Mouse (Mus musculus) hindbrain, embryonic 10.5 days (tissue): ENCODE data around the gene Gm5458. TPM values are rescaled to one million over a fixed set of nuclear protein-coding genes. Genes with fewer than 3 reads are reported as not detected.
"Not testable (repeated sequence)": the region's sequence is repeated elsewhere in the genome, so short reads cannot be mapped to it uniquely, and the experiment has no call there.

ENCODE experiments used
- DNase-seq: peaks from one replicate; pipeline ENCODE4 v3.0.0-alpha.2; 2017; ENCODE audit warnings: low spot score
- H3K27ac ChIP-seq: fragments of 300-500 bp; sonication (generic); 2 replicates; pipeline ENCODE4 v1.5.1; 2016; ENCODE audit warnings: mild to moderate bottlenecking, moderate library complexity
- H3K27me3 ChIP-seq: fragments of 300-500 bp; sonication (generic); 2 replicates; pipeline ENCODE4 v1.6.1; 2016; ENCODE audit warnings: mild to moderate bottlenecking; ENCODE audit not compliant: poor library complexity, insufficient read depth, severe bottlenecking
- H3K36me3 ChIP-seq: fragments of 300-500 bp; sonication (generic); 2 replicates; pipeline ENCODE4 v1.6.1; 2016; ENCODE audit warnings: mild to moderate bottlenecking, moderate library complexity
- H3K4me1 ChIP-seq: fragments of 300-500 bp; sonication (generic); replicated peaks from 2 replicates; pipeline ENCODE4 v1.6.1; 2016; ENCODE audit warnings: mild to moderate bottlenecking
- H3K4me3 ChIP-seq: fragments of 300-500 bp; sonication (generic); 2 replicates; pipeline ENCODE4 v1.5.1; 2016; ENCODE audit warnings: mild to moderate bottlenecking, moderate library complexity
- H3K9me3 ChIP-seq: fragments of 300-500 bp; sonication (generic); 2 replicates; pipeline ENCODE4 v1.6.1; 2016; ENCODE audit warnings: mild to moderate bottlenecking, moderate library complexity
- WGBS: fragments of 180-500 bp; shearing (Covaris S2); methylation state at CpG from one replicate; pipeline ENCODE4 v1.1.7; 2016; 5-methylcytosine and 5-hydroxymethylcytosine counted together
- polyA plus RNA-seq: library from polyadenylated mRNA; unstranded; fragments of >200 nt; fragmentation: Nextera tagmentation; extraction: Ambion mirVana; gene quantifications from 2 replicates; pipeline ENCODE4 v1.2.1, GENCODE M21; 2016

The Gm5458 gene
- polyA plus RNA-seq, result not detected in 2 replicates

DNA sequence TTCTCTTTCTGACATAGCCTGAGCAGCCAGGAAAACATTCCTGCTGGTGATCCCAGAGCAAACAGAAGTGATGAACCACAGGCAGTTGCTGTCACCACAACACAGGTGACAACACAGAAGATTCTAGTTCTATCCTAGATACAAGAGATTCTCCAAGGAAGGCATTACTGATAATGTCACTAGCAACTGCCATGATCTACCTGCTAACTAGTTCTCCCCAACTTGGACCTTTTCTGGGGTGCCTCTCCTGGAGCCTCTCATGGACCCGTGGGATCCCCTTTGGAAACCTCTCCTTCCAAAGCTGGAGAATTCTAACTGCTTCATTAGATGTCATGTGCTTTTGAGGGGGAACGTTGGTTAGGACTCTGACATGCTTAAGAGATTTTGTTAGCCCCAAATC is at the start of gene Gm5458:
Gene Gm5458 (minus strand): TSS at position 101 of the 400 bp plus-strand sequence.
- DNase-seq, H3K4me3 ChIP-seq, H3K9me3 ChIP-seq, H3K4me1 ChIP-seq, H3K27ac ChIP-seq, H3K27me3 ChIP-seq, H3K36me3 ChIP-seq: not testable (repeated sequence)
- 80% methylated on average over 2 of the region's 2 CpGs for WGBS

DNA sequence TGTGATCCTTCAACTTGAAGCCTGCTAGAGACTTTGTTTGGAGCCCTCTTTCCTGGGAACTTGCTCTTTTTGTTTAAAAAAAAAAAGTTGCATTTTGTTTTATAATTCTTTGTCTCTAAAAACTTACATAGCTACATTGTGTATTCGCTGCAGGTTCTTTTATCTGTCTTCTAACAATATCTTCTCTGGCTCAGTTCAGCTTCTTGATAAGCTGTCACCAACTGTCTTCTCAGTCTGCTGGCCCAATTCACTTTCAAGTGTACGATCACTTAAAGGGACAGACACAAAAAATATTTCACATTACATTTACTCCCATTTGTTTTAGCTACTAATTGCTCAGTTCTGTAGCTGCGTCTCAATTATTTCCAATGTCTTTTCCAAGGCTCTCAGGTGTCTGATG is 43.9 kb upstream of the Gm5458 start:
- WGBS, result 88% methylated on average over 3 of the region's 3 CpGs
- DNase-seq, result no peak
- H3K4me3 ChIP-seq, result no peak overlapping the region
- no peaks in the 10 kb centered on the region for H3K9me3 ChIP-seq
- H3K4me1 ChIP-seq, result no peaks in the 10 kb centered on the region
- no peaks in the 10 kb centered on the region for H3K27me3 ChIP-seq
- H3K27ac ChIP-seq, result no peak overlapping the region
- H3K36me3 ChIP-seq, result no peaks in the 10 kb centered on the region

DNA sequence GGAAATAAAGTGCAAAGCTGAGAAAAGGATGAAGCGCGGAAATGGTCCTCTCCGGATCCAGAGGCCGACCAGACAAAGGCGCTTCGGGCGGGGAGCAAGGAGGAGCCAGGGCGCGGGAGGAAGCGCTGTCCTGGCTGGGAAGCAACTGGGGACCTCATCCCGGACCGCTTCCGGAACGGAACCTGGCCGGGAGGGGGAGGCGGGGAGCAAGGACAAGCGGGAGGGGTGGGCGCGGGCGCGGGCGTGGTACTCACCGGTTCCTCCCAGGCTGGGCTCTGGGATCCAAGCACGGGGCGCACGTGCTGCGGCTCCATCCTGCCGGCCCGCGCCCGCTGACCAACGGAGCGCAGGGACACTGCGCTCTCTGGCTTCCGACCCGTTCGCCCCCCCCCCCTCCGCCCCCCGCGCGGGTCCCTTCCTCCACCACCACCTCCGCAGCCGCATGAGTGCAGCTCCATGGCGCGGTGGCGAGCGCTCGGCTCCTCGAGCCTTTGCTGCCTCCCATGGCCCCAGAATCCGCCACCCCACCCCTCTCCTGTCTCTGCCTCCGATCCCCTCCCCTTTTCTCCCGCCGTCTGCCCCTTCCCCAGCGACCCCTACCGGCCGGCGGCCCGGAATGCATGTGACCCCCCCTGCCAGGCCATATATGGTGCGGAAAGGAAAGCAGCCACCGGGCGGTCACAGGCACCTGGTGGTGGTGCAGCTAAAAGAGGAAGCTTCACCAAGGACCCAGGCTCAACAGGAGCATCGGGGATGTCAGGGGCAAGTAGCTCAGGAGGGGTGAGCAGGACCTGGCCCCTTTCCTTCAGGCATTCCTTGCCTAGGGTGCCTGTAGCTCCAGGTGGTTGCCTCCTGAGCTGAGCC is 17.3 kb downstream of the Gm5458 start, which contains the start of gene Gm2237:
Gene Gm2237 (minus strand): TSS at position 332 of the 864 bp plus-strand sequence.
- H3K4me3 ChIP-seq, result peak within 1 kb of the TSS; percentile 55
- H3K9me3 ChIP-seq, result not testable (repeated sequence)
- peak; percentile 47 for DNase-seq

DNA sequence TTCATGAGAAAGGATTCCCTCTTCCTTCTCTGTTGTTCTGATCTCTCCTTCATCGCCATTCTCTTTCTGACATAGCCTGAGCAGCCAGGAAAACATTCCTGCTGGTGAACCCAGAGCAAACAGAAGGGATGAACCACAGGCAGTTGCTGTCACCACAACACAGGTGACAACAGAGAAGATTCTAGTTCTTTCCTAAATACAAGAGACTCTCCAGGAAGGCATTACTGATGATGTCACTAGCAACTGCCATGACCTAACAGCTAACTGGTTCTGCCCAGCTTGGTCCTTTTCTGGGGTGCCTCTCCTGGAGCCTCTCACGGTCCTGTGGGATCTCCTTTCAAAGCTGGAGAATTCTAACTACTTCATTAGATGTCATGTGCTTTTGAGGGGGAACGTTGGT is 52.5 kb downstream of the Gm5458 start, which contains the start of gene Gm2244:
Gene Gm2244 (minus strand): TSS at position 101 of the 400 bp plus-strand sequence.
- H3K27ac ChIP-seq, H3K4me3 ChIP-seq, DNase-seq, H3K4me1 ChIP-seq, H3K9me3 ChIP-seq, H3K27me3 ChIP-seq, H3K36me3 ChIP-seq: not testable (repeated sequence)
- 79% methylated on average over 1 of the region's 3 CpGs for WGBS

More for the DNA sequence above, 17.3 kb downstream of the Gm5458 start, which contains the start of gene Gm2237:
- 0% methylated on average over 41 of the region's 62 CpGs for WGBS
- not testable (repeated sequence) for H3K36me3 ChIP-seq, H3K27me3 ChIP-seq, H3K4me1 ChIP-seq
- peak within 1 kb of the TSS; percentile 87 for H3K27ac ChIP-seq

Other genes starting within 250 kb of the Gm5458 start
- 0.25 TPM in 1 of 2 replicates, not detected in the other for gene Gm21738, start 183.7 kb downstream of the Gm5458 start, polyA plus RNA-seq
- gene Gm2244, start 52.6 kb downstream of the Gm5458 start, polyA plus RNA-seq, result 0.16 TPM in 1 of 2 replicates, not detected in the other
- 2.6 and 2.9 TPM in 2 replicates for gene Gm2237, start 17.4 kb downstream of the Gm5458 start, polyA plus RNA-seq
- gene Nid2, start 148.7 kb upstream of the Gm5458 start, polyA plus RNA-seq, result 52.3 and 53.2 TPM in 2 replicates
- gene Rtraf, start 221.2 kb upstream of the Gm5458 start, polyA plus RNA-seq, result 223 and 241 TPM in 2 replicates